Mouse (Mus musculus) CH12.LX (cell line): ENCODE results near the gene Tada1. TPM values are rescaled to one million over a fixed set of nuclear protein-coding genes. Genes with fewer than 3 reads are reported as not detected.
A peak's percentile ranks its signal among the peaks of the same experiment; 100 is the strongest.

Experiments used
- DNase-seq: peaks from one replicate; pipeline ENCODE4 v3.0.0-alpha.2; 2013; ENCODE audit errors: extremely low read depth
- H3K27ac ChIP-seq: 2 replicates; pipeline ENCODE4 v1.5.1; 2012; ENCODE audit warnings: low read depth, mild to moderate bottlenecking, control low read depth, moderate library complexity; ENCODE audit not compliant: insufficient read depth
- H3K27me3 ChIP-seq: replicated peaks from 2 replicates; pipeline ENCODE3; 2012; ENCODE audit warnings: inconsistent platforms
- H3K36me3 ChIP-seq, 2 experiments: replicated peaks in 1 of 2; 2 replicates each; pipeline versions ENCODE3 to v1.6.1; 2012; ENCODE audit warnings: inconsistent platforms in 1 of 2, low read length in 1 of 2, mild to moderate bottlenecking in 1 of 2, mixed read lengths in 1 of 2, moderate library complexity in 1 of 2; ENCODE audit not compliant: control insufficient read depth in 1 of 2, insufficient read depth in 1 of 2
- H3K4me1 ChIP-seq, 2 experiments: 2 replicates each; pipeline ENCODE4 v1.6.1; 2012; ENCODE audit warnings: inconsistent platforms in 1 of 2, moderate library complexity in 1 of 2; ENCODE audit not compliant: insufficient read depth in 2 of 2, control insufficient read depth in 1 of 2
- H3K4me2 ChIP-seq: 2 replicates; pipeline ENCODE4 v1.6.1; 2012; ENCODE audit warnings: low read depth, mild to moderate bottlenecking, control low read depth; ENCODE audit not compliant: poor library complexity, insufficient read depth, severe bottlenecking
- H3K4me3 ChIP-seq, 3 experiments: fragments of 150-350 bp in 1 of 3; sonication (generic) in 1 of 3; replicated peaks in 1 of 3; 2 replicates each; pipeline versions ENCODE3 to v1.5.1; 2011 to 2012; ENCODE audit warnings: low read depth in 2 of 3, low read length in 2 of 3, mild to moderate bottlenecking in 2 of 3, moderate library complexity in 2 of 3, control low read depth in 1 of 3, improper control_type of control experiment in 1 of 3, inconsistent platforms in 1 of 3, mixed read lengths in 1 of 3; ENCODE audit not compliant: poor library complexity in 1 of 3
- H3K79me2 ChIP-seq: replicated peaks from 2 replicates; pipeline ENCODE4 v1.6.1; 2012; ENCODE audit warnings: mild to moderate bottlenecking, moderate library complexity; ENCODE audit not compliant: control insufficient read depth, poor library complexity, insufficient read depth, severe bottlenecking; ENCODE audit errors: extremely low read depth
- H3K9ac ChIP-seq: 2 replicates; pipeline ENCODE4 v1.6.1; 2012; ENCODE audit warnings: low read depth, mild to moderate bottlenecking, control low read depth, moderate library complexity; ENCODE audit not compliant: insufficient read depth
- H3K9me3 ChIP-seq: replicated peaks from 2 replicates; pipeline ENCODE3; 2012; ENCODE audit warnings: low read length, inconsistent platforms, mixed read lengths
- CHD1 ChIP-seq: IDR thresholded peaks from 2 replicates; pipeline ENCODE4 v1.6.1; 2012; ENCODE audit warnings: low read depth, low read length, improper control_type of control experiment, inconsistent platforms
- CTCF ChIP-seq, 2 experiments: IDR thresholded peaks in 1 of 2; conservative IDR thresholded peaks in 1 of 2; 2 replicates each; pipeline ENCODE4 v1.5.1; 2011 to 2012; ENCODE audit warnings: low read depth in 2 of 2, low read length in 2 of 2, improper control_type of control experiment in 1 of 2, inconsistent platforms in 1 of 2, mild to moderate bottlenecking in 1 of 2, moderate library complexity in 1 of 2
- ELF1 ChIP-seq: IDR thresholded peaks from 2 replicates; pipeline ENCODE4 v1.6.1; 2014; ENCODE audit warnings: low read depth, mild to moderate bottlenecking, inconsistent platforms, low read length, improper control_type of control experiment
- EP300 ChIP-seq: IDR thresholded peaks from 2 replicates; pipeline ENCODE4 v1.6.1; 2011; ENCODE audit warnings: low read length, improper control_type of control experiment
- GABPA ChIP-seq: IDR thresholded peaks from 2 replicates; pipeline ENCODE4 v1.6.1; 2012; ENCODE audit warnings: low read depth, low read length, improper control_type of control experiment, inconsistent platforms; ENCODE audit not compliant: insufficient replicate concordance
- HCFC1 ChIP-seq: IDR thresholded peaks from 2 replicates; pipeline ENCODE4 v1.6.1; 2012; ENCODE audit warnings: low read depth, mild to moderate bottlenecking, inconsistent platforms, low read length, improper control_type of control experiment
- IRF4 ChIP-seq: IDR thresholded peaks from 2 replicates; pipeline ENCODE4 v1.6.1; 2014; ENCODE audit warnings: low read depth, mild to moderate bottlenecking, inconsistent platforms, low read length, improper control_type of control experiment
- JUND ChIP-seq: conservative IDR thresholded peaks from 2 replicates; pipeline ENCODE4 v1.6.1; 2011; ENCODE audit warnings: low read depth, low read length, improper control_type of control experiment
- MAZ ChIP-seq: IDR thresholded peaks from 2 replicates; pipeline ENCODE4 v1.6.1; 2012; ENCODE audit warnings: low read depth, mild to moderate bottlenecking, inconsistent platforms, low read length, improper control_type of control experiment, moderate library complexity
- MXI1 ChIP-seq: IDR thresholded peaks from 2 replicates; pipeline ENCODE4 v1.6.1; 2011; ENCODE audit warnings: mild to moderate bottlenecking, low read depth, low read length, improper control_type of control experiment
- NRF1 ChIP-seq: IDR thresholded peaks from 2 replicates; pipeline ENCODE4 v1.6.1; 2014; ENCODE audit warnings: low read depth, mild to moderate bottlenecking, inconsistent platforms, low read length, improper control_type of control experiment, moderate library complexity
- TCF12 ChIP-seq: IDR thresholded peaks from 2 replicates; pipeline ENCODE4 v1.6.1; 2014; ENCODE audit warnings: low read depth, mild to moderate bottlenecking, inconsistent platforms, low read length, improper control_type of control experiment
- UBTF ChIP-seq: IDR thresholded peaks from 2 replicates; pipeline ENCODE4 v1.6.1; 2012; ENCODE audit warnings: low read depth, mild to moderate bottlenecking, inconsistent platforms, low read length, improper control_type of control experiment, moderate library complexity
- USF1 ChIP-seq: IDR thresholded peaks from 2 replicates; pipeline ENCODE4 v1.6.1; 2014; ENCODE audit warnings: low read depth, mild to moderate bottlenecking, inconsistent platforms, low read length, improper control_type of control experiment
- ZKSCAN1 ChIP-seq: IDR thresholded peaks from 2 replicates; pipeline ENCODE4 v1.6.1; 2012; ENCODE audit warnings: low read depth, inconsistent platforms, low read length, improper control_type of control experiment, borderline replicate concordance
- dilution Hi-C: fragments of 300-500 bp; cut with MboI; formaldehyde crosslinking; loops from 2 replicates; pipeline ENCODE4 v1.14.3; 2020; ENCODE audit warnings: low sequenced_read_pairs; ENCODE audit not compliant: extremely low pct_unique_long_range_greater_than_20kb, extremely low pct_ligation_motif_present
- in situ Hi-C: fragments of 300-500 bp; cut with MboI; formaldehyde crosslinking; loops from 3 replicates; pipeline ENCODE4 v1.14.3; 2019; ENCODE audit warnings: low sequenced_read_pairs, low pct_ligation_motif_present, low pct_unique_long_range_greater_than_20kb, mixed read lengths
- polyA plus RNA-seq: library from polyadenylated mRNA; unstranded; fragments of >175 nt; gene quantifications from 2 replicates; pipeline ENCODE4 v1.2.1, GENCODE M21; 2012; ENCODE audit warnings: low read depth; ENCODE audit not compliant: insufficient read length
- total RNA-seq, 2 experiments: library from RNA; depleted of rRNA; stranded (reverse); fragments of 300-350 nt in 1 of 2; fragments of >200 nt in 1 of 2; gene quantifications; 2 replicates each; pipeline ENCODE4 v1.2.3; 2012 to 2014

Gene Tada1
- total and polyA plus RNA-seq, 3 experiments = 46.3 to 80.1 (median 49.6) TPM

DNA sequence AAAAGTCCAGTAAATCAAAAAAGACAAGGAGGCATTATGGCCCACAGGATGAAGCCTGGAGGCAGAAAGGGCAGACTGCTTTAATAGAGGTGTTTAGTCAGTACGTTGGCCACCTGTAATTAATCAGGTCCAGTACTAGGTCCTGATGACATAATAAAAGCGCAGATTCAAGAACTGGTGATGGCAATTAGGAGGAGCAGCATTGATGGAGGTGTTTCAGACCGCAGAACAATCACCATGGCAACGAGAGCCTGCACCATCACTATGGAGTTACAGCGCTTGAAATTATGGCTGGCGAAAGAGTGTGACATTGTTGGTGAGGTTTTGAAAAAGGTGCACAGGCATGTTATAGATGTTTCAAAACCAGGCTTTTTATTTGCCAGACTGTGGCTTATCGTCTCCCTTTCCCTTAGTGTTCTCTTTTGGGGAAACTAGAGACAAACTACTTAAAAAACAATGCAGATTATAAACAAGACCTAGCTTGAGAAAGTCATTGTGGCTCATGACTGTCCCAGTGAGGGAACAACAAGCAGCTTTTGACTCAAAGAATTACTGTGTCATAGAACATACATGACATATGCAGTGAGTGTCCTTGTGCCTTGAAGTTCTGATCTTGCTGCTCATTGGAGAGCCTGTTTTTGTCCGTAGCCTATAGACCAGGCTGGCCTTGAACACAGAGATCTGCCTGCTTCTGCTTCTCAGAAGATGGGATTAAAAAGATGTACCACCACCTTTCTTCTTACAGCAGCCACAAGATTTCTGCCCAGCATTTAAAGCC, 34.4 kb upstream of the Tada1 start:
- Histone ChIP-seq H3K4me1 (peaks cover 3 to 22% of the 10 kb centered on the region in 2 experiments), H3K79me2 (no peaks in the 10 kb centered on the region), H3K27me3 (no peaks in the 10 kb centered on the region), H3K4me3 (no peak overlapping the region), H3K36me3 (no peaks in the 10 kb centered on the region), H3K4me2 (no peak overlapping the region), H3K9ac (no peak overlapping the region), H3K27ac (no peak overlapping the region), H3K9me3 (no peaks in the 10 kb centered on the region)
- dilution Hi-C loops (no loop called here), in situ Hi-C loops (no loop called here)
- TF ChIP-seq MAZ = no peak
- no peak for TF ChIP-seq HCFC1
- TF ChIP-seq TCF12 = no peak
- TF ChIP-seq ELF1 = no peak
- TF ChIP-seq IRF4 = no peak
- TF ChIP-seq CTCF (conservative IDR thresholded peaks at IDR 0.05 in 1 of 2, IDR thresholded peaks at IDR 0.05 in 1 of 2; ENCODE audit: low read depth in 2 of 2, low read length in 2 of 2) = no peak
- no peak for TF ChIP-seq GABPA
- TF ChIP-seq ZKSCAN1 = no peak
- no peak for TF ChIP-seq USF1
- TF ChIP-seq EP300 = no peak
- no peak for TF ChIP-seq JUND
- TF ChIP-seq CHD1 = no peak
- TF ChIP-seq UBTF = no peak
- TF ChIP-seq MXI1 = no peak
- DNase-seq = no peak

- Histone ChIP-seq H3K9ac (0 out of 2 replicates have a peak overlapping the region, but pooled peaks have one; percentile 4), H3K36me3 (no peaks in the 10 kb centered on the region), H3K4me3 (no peak overlapping the region), H3K4me2 (peak overlapping the region; percentile 37; the same call in 1 of the 2 replicates), H3K79me2 (no peaks in the 10 kb centered on the region), H3K9me3 (no peaks in the 10 kb centered on the region), H3K27ac (no peak overlapping the region), H3K4me1 (peaks cover 3 to 22% of the 10 kb centered on the region in 2 experiments), H3K27me3 (no peaks in the 10 kb centered on the region)
- dilution Hi-C loops = no loop called here
- DNase-seq = peak; percentile 59
- in situ Hi-C loops = no loop called here
- TF ChIP-seq EP300 (peak; percentile 82; the same call in 1 of the 2 replicates), NRF1 (no peak), USF1 (no peak)
Measured at GRCm38 (mm10) chr1:166345602-166346001, 33.3 kb upstream of the Tada1 start.
